13 mouse cellular contexts compared by ENCODE assay signal in the genomic region with DNA sequence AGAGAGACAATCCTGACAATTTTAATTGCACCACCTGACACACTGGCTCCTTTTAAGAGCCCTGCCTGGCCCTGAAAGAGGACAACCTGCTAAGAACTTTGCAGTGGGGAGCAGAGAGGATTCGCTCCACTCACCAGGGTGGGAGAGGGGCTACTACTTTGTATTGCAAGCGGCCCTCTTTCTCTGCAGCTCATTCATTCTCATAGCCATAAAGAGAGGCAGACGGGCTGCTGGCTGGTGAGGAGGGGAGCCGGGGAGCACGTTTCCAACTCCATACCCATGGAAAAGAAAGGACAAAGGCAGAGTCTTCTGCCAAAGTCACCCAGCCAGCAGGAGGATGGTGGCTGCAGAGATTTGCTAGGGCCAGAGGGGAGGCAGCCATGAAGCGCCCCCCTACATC.
DNase-seq lines count a peak whose midpoint lies in the region; ATAC-seq and TF ChIP-seq lines count a peak whose summit lies in the region.
"Had no signal": no experiment of that assay in that cellular context is flagged by ENCODE, and none has a peak within 500 bp of the region (broad histone marks: within the 10 kb centered on the region; RNA-seq: fewer than 3 reads in every experiment).

No protein-coding gene starts in this region.

- no peak for DNase-seq in heart, postnatal 4 days
- DNase-seq in left cerebral cortex, postnatal 36 days (ENCODE audit: low spot score in 2 of 2), result no peak
- no peak for DNase-seq in left cerebral cortex, postnatal 4 days
- no peak for DNase-seq in urinary bladder, postnatal 10 days (ENCODE audit: low spot score)
- DNase-seq: heart, adult 18-20 months; kidney, postnatal 36 days; lung, postnatal 10 days; right cerebral cortex, postnatal 4 days; thymus, adult 18-20 months had no signal

- 56% methylated on average over 6 of the region's 6 CpGs for WGBS in heart, embryonic 15.5 days
- WGBS in hindbrain, embryonic 15.5 days, result 22% methylated on average over 6 of the region's 6 CpGs
- 24% methylated on average over 6 of the region's 6 CpGs for WGBS in midbrain, embryonic 16.5 days

- ATAC-seq in heart, embryonic 15.5 days (replicated peaks; ENCODE audit: insufficient number of reproducible peaks, insufficient read depth, low FRiP score, low read depth), result no peak
- ATAC-seq in hindbrain, embryonic 15.5 days (ENCODE audit: low FRiP score, low read depth), result peak; percentile 40
- peak; percentile 16 for ATAC-seq in midbrain, embryonic 16.5 days

- H3K4me2 ChIP-seq in heart, embryonic 15.5 days, result no peak overlapping the region
- no peak overlapping the region for H3K4me2 ChIP-seq in hindbrain, embryonic 15.5 days
- H3K4me2 ChIP-seq in midbrain, embryonic 16.5 days (ENCODE audit: low read length), result no peak overlapping the region

- H3K27me3 ChIP-seq in heart, embryonic 15.5 days, result no peaks in the 10 kb centered on the region
- H3K27me3 ChIP-seq in hindbrain, embryonic 15.5 days, result no peaks in the 10 kb centered on the region
- H3K27me3 ChIP-seq in midbrain, embryonic 16.5 days (ENCODE audit: control insufficient read depth, insufficient read depth, low read depth, low read length), result no peaks in the 10 kb centered on the region

- H3K9me3 ChIP-seq in heart, embryonic 15.5 days (replicated peaks), result no peaks in the 10 kb centered on the region
- no peaks in the 10 kb centered on the region for H3K9me3 ChIP-seq in hindbrain, embryonic 15.5 days
- H3K9me3 ChIP-seq in midbrain, embryonic 16.5 days (replicated peaks; ENCODE audit: control insufficient read depth, low read length, poor library complexity, severe bottlenecking), result no peaks in the 10 kb centered on the region

- no peak overlapping the region for H3K9ac ChIP-seq in heart, embryonic 15.5 days
- 0 out of 2 replicates have a peak overlapping the region, but pooled peaks have one; percentile 5 for H3K9ac ChIP-seq in hindbrain, embryonic 15.5 days
- H3K9ac ChIP-seq in midbrain, embryonic 16.5 days (ENCODE audit: low read depth, low read length), result no peak overlapping the region

- TF ChIP-seq CTCF in embryonic fibroblast, embryonic 13.5 days (IDR thresholded peaks at IDR 0.05; ENCODE audit: borderline replicate concordance, insufficient read depth, low read length), result no peak

- TF ChIP-seq POLR2A in embryonic fibroblast, embryonic 13.5 days (IDR thresholded peaks at IDR 0.05; ENCODE audit: low read depth, low read length), result no peak

- peak overlapping the region; percentile 44; the same call in 1 of the 2 replicates for H3K27ac ChIP-seq in heart, embryonic 15.5 days
- H3K27ac ChIP-seq in embryonic fibroblast, embryonic 13.5 days (ENCODE audit: insufficient read depth, low read length), result peak overlapping the region; percentile 9; the same call in 1 of the 2 replicates
- H3K27ac ChIP-seq in hindbrain, embryonic 15.5 days (replicated peaks), result peak overlapping the region; percentile 46
- H3K27ac ChIP-seq in midbrain, embryonic 16.5 days (ENCODE audit: low read length), result peak overlapping the region; percentile 47

- intact Hi-C loops in left cerebral cortex, postnatal 36 days (cut with DNase I), result loop anchor here (5.0 kb wide), 1 partner anchor 59 kb away; no protein-coding TSS in a partner anchor
- intact Hi-C loops in left cerebral cortex, postnatal 4 days (cut with DNase I), result loop anchor here (10.0 kb wide), 1 partner anchor 251 kb away; no protein-coding TSS in a partner anchor

- peaks cover 48% of the 10 kb centered on the region for H3K4me1 ChIP-seq in heart, embryonic 15.5 days (replicated peaks)
- peaks cover 9% of the 10 kb centered on the region for H3K4me1 ChIP-seq in embryonic fibroblast, embryonic 13.5 days (ENCODE audit: control insufficient read depth, insufficient read depth, low read length)
- peaks cover 19% of the 10 kb centered on the region for H3K4me1 ChIP-seq in hindbrain, embryonic 15.5 days (replicated peaks)
- H3K4me1 ChIP-seq in midbrain, embryonic 16.5 days (ENCODE audit: control insufficient read depth, insufficient read depth, low read length), result peaks cover 8% of the 10 kb centered on the region

- H3K4me3 ChIP-seq in heart, embryonic 15.5 days, result no peak overlapping the region
- H3K4me3 ChIP-seq in embryonic fibroblast, embryonic 13.5 days (ENCODE audit: insufficient read depth, low read length), result no peak overlapping the region
- no peak overlapping the region for H3K4me3 ChIP-seq in hindbrain, embryonic 15.5 days
- no peak overlapping the region for H3K4me3 ChIP-seq in midbrain, embryonic 16.5 days (ENCODE audit: low read depth, low read length)

- no peaks in the 10 kb centered on the region for H3K36me3 ChIP-seq in heart, embryonic 15.5 days
- H3K36me3 ChIP-seq in hindbrain, embryonic 15.5 days, result no peaks in the 10 kb centered on the region
- no peaks in the 10 kb centered on the region for H3K36me3 ChIP-seq in midbrain, embryonic 16.5 days (ENCODE audit: control insufficient read depth, insufficient read depth, low read length)
